Mouse (Mus musculus) gastrocnemius, postnatal 25 days (tissue): ENCODE results near the gene Zyx. TPM values are rescaled to one million over a fixed set of nuclear protein-coding genes. Genes with fewer than 3 reads are reported as not detected.
A peak's percentile ranks its signal among the peaks of the same experiment; 100 is the strongest.

Source experiments
- DNase-seq: peaks from one replicate; pipeline ENCODE4 v3.0.0; 2022
- total RNA-seq, 2 experiments: library from RNA; stranded (reverse); gene quantifications; 1 replicate in 1 of 2; 2 replicates in 1 of 2; pipeline ENCODE4 v1.2.3; 2021

Zyx gene
- total RNA-seq, 2 experiments from 2014 or later, result 28.8 to 32.3 TPM

DNA sequence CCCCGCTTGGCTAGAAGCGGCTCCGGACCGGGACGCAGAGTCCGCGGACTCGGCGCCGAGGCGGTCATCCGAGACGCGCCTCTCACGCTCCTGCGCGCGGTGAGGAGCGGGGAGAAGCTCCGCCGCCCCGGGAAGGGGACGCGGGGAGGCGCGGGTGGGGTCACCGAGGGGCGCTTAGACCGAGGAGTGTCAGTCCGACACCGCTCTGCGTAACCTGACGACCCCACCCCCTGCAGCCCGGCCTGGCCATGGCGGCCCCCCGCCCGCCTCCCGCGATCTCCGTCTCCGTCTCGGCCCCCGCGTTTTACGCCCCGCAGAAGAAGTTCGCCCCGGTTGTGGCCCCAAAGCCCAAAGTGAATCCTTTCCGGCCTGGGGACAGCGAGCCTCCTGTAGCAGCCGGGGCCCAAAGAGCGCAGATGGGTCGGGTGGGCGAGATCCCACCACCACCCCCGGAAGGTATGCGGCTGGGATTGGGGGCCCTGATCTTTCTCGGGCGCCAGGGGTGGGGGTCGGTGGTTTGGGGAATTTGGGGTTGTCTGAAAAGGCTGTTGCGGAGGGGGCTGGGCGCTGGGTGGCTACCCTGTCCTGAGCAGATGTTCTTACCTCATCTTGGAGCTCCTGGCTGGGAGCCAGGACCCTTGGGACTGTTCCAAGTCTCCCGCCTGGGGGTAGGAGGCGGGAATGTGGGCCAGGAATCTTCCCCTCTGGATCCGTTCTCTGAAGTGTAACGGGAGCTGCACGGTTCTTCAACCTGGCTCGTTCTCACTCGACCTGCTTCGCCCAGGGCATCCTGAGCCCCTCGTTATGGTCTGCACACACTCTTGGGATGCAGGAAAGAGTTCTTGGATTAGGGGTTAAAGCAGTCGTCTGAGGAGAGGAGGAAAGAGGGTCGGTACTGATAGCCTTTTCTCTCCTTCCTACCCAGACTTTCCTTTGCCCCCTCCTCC lies 864 bp downstream of the Zyx start:
- DNase-seq, result peak; percentile 77

DNA sequence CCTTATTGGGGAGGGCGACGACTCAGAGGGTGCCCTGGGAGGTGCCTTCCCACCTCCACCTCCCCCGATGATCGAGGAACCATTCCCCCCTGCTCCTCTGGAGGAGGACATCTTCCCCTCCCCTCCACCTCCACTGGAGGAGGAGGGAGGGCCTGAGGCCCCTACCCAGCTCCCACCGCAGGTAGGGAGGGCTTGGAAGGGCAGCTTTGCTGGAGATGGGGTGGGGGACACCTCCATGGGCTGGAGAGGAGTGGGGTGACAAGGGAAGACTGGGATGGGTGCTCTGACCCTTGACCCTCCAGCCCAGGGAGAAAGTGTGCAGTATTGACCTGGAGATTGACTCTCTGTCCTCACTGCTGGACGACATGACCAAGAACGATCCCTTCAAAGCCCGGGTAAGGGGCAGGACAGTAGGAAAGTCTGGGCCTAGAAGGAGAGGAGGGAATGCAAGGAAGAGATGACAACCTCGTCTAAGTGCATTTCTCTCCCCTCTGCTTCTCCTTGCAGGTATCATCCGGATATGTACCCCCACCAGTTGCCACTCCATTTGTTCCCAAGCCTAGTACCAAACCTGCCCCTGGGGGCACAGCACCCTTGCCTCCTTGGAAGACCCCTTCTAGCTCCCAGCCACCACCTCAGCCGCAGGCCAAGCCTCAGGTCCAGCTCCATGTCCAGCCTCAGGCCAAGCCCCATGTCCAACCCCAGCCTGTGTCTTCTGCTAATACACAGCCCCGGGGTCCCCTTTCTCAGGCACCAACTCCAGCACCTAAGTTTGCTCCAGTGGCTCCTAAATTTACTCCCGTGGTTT lies 1.7 kb downstream of the Zyx start:
- no peak for DNase-seq

DNA sequence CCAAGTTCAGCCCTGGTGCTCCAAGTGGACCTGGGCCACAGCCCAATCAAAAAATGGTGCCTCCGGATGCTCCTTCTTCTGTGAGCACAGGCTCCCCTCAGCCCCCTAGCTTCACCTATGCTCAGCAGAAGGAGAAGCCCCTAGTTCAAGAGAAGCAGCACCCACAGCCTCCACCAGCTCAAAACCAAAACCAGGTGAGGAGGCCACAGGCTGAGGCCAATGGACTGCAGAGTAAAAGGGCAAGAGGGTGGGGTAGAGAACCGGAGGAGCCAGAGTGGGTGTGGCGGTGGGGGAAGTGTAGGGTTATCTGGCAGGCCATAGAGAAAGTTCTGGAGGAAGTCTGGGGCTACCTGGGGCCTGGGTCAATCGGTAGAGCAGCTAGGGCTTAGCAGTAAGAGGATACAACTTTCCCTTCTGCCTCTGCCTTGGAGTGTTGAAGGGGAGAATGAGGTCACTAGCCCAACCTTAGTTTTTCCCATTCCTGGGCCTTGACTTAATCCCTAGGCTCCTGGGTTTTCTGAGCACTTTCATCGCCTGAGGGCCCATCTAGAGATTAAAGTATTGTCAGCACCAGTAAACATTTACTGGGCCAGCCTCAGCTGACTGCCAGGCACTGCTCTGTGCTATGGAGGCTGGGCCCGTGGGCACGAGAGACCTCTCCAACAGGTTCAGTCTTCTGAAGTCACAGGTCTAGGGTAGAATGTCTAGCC lies 2.5 kb downstream of the Zyx start:
- no peak for DNase-seq

DNA sequence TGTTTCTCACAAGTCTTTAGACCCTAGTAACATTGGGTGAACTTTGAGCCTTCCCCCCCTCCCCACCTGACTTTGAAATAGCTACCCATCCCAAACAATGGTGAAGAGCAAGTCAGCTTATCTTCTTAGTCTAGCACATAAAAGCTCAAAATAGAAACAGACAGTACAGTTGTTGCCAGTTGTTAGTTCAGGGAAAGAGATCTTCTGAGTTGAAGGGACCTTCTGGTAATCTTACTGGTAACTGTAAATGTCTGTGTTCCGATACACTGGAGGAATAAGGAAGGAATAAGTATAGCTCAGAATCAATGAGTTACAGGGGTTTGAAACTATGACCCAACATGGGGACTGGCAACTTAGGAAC lies 3.0 kb downstream of the Zyx start:
- no peak for DNase-seq

DNA sequence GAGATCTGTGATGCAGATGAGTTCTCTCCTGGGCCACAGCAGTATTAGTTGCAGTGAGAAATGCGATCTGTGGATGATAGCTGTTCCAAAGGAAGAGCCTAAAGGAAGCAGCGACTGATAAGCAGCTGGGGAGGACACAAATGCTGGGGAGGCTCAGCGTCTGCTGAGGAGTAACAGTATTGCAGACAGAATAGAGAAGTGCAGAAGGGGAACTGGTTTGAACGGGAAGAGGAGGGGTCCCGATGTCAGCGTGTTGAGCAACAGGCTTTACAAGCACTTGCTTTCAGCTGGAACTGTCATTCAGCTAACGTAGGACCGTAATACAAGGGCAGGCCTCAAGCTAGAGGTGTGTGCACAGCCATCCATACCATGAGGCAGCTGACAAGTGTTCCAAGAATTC lies 3.8 kb downstream of the Zyx start:
- no peak for DNase-seq

DNA sequence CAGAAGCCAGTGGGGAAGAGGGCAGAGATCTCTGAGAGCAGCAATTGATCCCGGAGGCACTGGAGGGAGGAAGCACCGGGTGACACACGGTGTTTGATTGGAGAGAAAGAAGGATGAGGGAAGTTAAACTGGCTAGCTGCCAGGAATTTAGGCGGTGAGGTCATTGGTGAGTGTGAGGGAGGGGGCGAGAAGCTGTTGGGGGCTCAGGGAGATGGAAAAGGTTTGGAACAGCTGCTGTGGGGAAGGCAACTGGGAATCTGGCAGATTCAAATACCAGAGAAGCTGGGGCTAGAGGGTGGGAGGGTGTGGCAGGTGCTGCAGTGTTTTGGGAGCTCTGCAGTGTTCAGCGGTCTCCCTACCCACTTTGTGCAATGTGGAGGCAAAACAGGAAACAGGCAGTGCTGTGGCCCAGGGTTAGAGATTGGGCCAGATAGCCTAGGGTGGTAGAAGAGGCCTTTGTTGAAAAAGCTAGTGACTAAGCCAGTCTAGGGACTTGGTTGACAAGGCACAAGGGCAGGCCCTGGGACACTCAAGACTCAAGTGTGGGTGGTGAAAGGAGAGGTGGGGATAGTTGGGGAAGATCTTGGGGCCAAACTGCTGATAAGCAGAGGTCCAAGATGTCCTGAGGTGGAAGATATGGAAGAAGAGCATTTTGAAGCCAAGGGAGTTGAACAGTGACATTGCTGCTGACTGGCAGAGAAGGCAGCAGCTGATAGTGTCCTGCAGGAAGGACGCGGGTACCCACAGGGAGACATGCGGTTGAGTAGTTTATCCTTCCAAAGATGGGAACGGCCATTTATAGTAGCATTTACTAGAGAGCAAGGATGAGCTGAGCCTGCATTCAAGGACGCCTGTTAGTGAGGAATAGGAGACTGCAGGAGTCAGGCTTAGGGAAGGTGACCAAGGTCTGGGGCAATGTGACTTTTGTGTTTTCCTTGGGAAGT lies 4.9 kb downstream of the Zyx start:
- DNase-seq, result no peak

DNA sequence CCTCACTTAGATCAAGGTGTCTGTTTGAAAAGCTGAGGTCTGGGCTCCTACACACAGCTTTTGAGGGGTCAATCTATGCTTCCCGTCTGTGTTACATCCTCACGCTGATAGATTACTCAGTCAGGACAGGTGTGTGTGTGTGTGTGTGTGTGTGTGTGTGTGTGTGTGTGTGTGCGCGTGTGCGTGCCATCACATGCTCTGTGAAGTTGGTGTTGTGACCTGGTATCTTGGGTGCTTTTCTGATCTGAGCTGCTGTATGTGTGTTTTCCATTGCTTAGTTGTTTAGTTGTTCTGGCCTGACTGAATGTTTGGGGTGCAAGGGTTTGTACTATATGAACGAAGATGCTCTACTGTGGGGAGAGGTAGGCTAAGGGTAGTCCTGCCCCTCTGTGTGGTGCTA lies 5.9 kb downstream of the Zyx start:
- DNase-seq, result no peak

DNA sequence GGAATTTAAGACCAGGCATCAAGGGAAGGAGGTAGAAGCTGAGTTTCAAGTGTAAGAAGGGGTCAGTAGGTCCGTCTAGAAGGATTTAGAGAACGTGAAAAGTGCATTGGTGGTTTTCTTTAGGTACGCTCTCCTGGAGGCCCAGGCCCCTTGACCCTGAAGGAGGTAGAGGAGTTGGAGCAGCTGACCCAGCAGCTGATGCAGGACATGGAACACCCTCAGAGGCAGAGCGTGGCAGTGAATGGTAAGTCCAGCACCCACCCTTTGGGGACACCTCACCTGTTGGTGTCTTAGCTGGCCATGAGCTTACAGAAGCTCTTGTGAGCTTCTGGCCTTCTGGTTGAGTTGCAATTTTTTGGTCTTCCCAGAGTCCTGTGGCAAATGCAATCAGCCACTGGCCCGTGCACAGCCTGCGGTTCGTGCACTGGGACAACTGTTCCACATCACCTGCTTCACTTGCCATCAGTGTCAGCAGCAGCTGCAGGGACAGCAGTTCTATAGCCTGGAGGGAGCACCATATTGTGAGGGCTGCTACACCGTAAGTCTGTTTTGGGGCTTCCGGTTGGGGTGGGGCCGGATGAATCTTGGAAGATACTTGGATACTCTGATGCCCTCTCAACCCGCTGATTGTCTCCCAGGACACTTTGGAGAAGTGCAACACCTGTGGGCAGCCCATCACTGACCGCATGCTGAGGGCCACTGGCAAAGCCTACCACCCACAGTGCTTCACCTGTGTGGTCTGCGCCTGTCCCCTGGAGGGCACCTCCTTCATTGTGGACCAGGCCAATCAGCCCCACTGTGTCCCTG lies 6.6 kb downstream of the Zyx start:
- no peak for DNase-seq

DNA sequence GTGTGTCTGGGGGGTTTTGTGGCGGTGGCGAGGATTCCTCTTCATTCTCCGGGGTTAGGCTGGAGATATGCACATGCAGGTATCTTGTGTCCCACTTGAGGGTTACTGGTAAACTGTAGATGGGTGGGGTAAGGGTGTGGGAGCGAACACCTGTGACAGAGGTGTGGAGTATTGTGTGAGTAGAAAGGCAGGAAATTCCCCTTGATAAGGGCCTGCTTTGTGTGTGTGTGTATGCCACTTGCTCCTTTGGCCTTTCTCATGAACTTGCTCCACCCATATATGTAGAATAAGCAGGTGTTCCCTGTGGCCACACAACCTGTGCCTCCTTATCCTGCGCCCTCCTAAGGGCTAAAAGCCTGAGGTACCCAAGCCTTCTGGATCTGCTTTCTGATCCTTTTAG lies 7.5 kb downstream of the Zyx start:
- DNase-seq, result no peak

DNA sequence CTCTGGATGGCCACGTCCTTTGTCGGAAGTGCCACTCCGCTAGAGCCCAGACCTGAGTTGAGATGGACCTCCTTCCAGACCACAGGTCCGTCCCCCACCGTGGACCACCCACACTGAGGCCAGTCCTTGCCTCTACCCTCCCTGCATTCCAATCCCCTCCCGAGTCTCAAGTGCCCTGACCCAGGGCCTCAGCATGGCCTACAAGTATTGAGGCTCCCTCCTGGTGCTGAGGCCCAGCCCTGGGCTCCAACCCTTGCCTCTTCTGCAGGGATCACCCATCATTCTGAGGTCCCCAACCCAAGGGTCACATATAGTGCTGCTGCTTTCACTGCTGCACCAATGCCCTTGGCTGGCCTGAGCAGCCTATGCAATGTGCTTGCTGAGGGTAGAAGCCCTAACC lies 8.5 kb downstream of the Zyx start:
- no peak for DNase-seq

DNA sequence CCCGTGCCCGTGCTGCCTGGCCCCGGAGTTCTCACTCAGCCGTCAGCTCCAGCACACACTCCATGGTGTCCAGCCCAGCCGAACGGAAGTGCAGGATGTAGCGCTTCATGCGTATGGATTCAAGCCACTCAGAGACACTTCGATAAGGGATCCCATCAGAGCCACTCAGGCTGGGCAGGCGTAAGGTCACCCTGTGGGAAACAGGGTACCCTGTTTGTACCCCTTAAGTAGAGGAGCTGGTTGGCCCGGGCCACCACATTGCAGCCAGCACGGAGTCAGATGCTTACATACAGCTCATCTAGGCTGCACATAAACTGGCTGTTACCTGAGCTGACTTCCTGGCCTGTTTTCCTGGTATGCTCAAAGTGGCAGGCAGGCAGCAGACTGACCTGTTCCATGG lies 9.5 kb downstream of the Zyx start:
- DNase-seq, result no peak

DNA sequence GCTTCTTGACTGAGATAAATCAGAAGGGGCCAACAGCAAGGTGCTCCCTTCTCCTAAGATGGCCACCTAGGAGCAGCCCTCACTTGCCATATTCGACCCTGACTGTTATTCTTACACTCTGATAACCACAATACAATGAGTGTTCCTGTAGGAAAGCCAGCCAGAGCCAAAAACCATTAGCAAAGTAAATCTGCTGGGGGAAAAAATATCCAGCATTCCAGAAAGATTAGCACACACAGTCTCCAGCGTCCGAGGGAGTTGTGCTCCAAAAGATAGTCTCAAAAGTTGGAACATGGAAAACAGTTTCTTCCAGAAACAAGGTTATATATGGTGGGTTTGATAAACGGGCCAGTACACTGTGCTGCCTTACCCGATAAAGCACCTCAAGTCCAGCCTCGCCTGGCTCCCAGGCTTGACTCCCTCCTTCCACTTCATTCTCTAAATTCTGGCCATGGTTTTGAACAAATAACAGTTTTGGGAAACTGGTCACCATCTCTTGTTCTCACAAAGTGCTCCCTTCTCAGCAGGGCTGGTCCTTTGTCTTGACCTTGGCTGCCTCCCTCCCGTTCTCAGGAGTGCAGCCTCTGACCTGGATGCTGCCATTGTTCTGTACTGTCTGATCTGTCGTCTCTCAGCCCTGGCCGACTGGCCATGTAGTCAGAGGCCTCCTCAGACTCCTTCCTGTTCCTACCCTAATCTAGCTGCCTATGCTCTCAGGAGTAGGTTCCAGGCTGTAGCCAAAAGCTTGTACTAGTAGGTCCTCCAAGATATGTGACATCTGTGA lies 10.1 kb downstream of the Zyx start:
- no peak for DNase-seq

DNA sequence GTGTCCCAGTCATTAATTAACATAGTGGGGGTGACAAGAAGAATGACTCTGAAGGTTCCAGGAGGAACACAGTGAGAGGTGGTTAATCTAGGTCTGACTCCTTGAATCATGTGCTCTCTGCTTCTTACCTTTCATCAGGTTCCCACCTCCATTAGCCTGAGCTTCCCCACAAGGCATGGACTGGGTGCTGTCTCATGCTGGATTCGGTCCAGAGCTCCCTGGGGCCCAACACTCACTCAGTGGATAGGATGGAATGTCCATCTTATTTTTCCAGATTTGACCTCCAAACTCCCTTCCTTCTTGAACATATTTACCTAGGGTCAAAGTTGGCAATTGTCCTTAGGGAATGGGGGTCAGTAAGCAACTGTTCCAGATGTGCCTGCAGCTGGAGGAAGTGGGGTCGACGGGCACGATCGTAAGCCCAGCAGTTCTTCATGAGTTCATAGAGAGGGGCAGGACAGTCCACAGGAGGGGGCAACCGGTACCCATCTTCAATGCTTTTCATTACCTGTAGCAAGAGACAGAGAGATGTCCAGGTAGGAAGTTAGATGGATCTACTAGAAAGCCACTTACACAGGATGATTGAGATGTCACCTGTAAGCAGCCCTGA lies 10.9 kb downstream of the Zyx start:
- no peak for DNase-seq

DNA sequence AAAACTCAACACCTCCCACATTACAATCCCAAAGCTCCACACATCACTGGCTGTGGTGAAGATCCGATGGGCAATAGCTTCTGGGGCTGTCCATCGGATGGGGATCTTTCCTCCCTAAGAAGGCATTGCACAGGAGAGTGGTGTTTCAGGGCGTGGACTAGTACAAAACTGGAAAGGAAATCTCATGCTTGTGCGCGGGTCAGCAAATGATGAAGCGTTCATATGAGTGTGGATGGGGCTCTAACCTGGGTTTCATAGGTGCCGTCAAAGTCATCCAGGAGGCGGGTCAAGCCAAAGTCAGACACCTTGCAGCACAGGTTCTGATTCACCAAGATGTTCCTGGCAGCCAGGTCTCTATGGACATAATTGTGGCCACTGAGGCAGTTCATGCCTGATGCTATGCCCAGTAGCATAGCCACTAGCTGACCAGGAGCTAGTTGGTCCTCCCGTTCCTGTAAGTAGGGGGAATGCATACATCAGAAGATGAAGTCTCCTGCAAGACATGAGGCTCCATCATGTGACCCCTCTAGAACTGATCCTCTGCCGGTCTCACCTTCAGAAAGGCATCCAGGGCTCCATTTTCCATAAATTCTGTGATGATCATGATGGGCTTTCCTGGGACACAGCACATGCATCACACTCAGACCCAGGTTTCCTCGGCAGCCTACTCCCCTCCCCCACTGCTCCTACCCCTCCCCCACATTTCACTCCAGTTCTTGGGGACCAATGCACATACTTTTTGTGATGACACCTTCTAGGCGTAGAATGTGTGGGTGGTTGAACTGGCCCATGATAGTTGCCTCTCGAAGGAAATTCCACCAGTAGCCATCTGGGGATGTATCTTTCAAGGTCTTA lies 11.8 kb downstream of the Zyx start:
- DNase-seq, result no peak

DNA sequence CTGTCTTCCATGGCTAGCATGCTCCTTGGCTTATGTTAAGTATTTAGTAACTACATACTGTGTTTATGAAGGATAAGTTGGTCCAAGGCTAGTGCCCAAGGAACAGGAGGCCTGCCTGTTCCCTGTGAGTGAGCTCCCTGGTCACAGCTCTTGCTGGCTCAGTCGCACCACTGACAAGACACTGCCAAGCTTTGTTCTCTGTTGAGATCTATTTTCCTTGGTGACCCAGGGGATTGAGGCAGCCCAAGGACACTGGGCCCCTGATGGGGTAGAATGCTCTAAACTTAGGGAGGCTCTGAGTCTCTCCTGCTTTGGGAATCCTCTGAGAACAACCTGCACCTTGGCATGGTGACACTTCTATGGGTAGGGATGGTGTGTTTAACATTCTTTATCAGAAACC lies 12.6 kb downstream of the Zyx start:
- DNase-seq, result no peak

DNA sequence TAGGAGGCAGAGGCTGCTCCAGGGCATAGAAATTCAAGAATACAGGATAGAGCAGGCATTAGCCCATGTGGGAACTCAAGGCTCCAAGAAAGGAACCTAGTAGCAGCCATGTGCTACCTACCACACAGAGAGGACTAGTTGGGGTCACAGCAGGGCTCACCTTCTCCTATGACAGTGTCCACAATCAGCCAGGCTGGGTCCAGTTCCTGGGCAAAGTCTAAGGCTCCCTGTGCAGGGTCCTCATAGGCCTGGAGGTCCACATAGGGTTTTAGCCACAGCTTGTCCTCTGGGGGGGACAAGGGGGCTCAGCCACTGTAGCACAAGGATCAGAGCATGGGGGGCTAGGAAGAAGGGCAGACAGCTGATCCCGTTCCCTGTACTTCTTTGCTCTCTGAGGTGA lies 13.1 kb downstream of the Zyx start:
- DNase-seq, result no peak

DNA sequence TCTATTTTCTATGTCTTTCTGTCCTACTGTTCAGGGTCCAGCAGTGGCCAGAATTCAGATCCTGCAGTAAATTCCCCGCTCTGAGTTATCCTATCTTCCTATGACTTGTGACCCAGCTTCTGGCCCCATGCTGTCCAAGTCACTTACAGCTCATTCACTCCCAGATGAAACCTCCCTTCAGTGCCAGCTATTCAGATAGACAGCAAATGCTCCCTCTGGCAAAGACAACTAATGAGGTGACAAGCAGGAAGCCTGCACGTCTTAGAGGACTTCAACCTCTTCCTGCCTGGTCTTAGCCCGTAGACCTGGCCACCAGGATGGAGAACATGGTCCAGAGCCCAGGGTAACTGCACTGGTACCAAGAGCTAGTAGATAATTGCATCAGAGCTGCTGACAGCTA lies 13.5 kb downstream of the Zyx start:
- no peak for DNase-seq

DNA sequence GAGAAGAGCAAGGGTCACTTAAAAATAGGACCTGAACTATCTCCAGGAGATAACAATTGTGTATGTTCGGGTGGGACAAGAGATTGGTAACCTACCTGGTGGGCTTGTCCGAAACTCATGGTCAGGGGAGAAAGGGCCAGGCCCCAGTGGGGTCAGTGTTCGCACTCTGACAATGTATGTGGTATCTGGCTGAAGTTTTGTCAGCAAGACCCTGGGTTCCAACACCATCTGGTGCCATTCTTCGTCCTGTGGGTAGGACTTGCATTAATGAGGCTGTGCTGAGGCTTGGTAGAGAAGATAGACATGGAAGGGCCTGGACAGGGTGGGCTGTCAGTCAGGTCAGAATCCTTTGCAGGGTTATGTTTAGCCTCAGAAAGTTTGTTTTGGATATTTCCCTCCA lies 14.6 kb downstream of the Zyx start:
- DNase-seq, result no peak

DNA sequence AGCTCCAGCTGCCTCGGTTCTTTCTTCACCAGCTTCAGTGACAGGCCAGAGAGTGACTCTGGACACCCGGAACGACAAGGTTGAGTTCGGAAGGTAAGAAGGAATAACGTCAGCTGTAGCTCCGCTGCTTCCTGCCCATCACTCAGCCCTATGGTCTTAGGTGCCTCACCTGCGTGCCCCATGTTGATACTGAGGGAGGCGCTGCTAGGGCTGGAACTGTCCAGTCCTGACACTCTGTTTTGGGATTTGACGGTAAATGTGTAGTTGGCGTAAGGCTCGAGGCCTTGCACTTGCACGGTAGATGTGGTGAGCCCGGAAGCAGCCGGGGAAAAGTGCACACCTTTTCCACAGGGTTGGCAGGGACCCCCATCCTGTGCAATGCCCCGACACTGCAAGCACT lies 15.2 kb downstream of the Zyx start:
- DNase-seq, result no peak
